In the genomic region with DNA sequence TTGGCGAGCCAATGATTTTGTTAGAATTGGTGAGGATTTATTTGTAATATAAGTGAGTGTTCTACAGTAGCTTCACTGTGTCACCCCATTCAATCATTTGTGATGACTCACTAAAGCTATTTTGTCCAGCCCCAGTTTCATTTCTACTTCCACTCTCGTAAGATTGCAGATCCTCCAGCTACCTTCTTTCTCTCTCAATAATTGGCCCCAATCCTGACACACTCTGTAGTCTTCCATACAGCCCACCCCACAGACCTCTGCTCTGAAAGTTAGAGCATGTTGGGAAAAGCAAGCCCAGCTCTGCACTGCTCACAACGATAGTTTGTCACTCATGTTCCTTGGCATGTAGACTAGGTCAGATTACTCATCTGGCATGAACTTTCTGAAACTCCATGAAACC, we compare ENCODE assay signal across 29 mouse cellular contexts.
"Had no signal": no experiment of that assay in that cellular context is flagged by ENCODE, and none has a peak within 500 bp of the region (broad histone marks: within the 10 kb centered on the region; RNA-seq: fewer than 3 reads in every experiment).

No protein-coding gene starts in this region.

- H3K27ac ChIP-seq: gastrocnemius, adult 2 months; heart, embryonic 10.5 days; hindbrain, embryonic 10.5 days; hindbrain, embryonic 12.5 days; hindbrain, embryonic 14.5 days; intestine, embryonic 15.5 days; layer of hippocampus, adult 2 months; left cerebral cortex, adult 2 months; limb, embryonic 10.5 days; limb, embryonic 12.5 days; liver, embryonic 13.5 days; liver, embryonic 15.5 days had no signal

- DNase-seq: gastrocnemius, adult 2 months; gastrocnemius, postnatal 10 days; gastrocnemius, postnatal 36 days; heart, adult 18-20 months; heart, postnatal 10 days; heart, postnatal 4 days; kidney, adult 18-20 months; kidney, adult 8-10 months; kidney, postnatal 10 days; kidney, postnatal 25 days; kidney, postnatal 4 days; liver; liver, embryonic 13.5 days; liver, postnatal 0 days had no signal

- H3K9ac ChIP-seq: heart, embryonic 12.5 days; hindbrain, embryonic 12.5 days; hindbrain, embryonic 14.5 days; intestine, embryonic 15.5 days; limb, embryonic 12.5 days; liver, embryonic 13.5 days; liver, embryonic 15.5 days; liver, postnatal 0 days had no signal

- H3K27me3 ChIP-seq: heart, embryonic 12.5 days; hindbrain, embryonic 12.5 days; intestine, embryonic 15.5 days; limb, embryonic 12.5 days; liver, embryonic 13.5 days; liver, embryonic 15.5 days had no signal

- ATAC-seq: hindbrain, embryonic 16.5 days; inflammation-experienced regulatory T-cells, adult 6 months; intestine, embryonic 15.5 days; intestine, postnatal 0 days; liver, postnatal 0 days had no signal

- H3K36me3 ChIP-seq: heart, embryonic 10.5 days; heart, embryonic 12.5 days; hindbrain, embryonic 10.5 days; hindbrain, embryonic 12.5 days; intestine, embryonic 15.5 days; limb, embryonic 10.5 days; limb, embryonic 12.5 days; liver, embryonic 13.5 days; liver, embryonic 15.5 days had no signal

- H3K4me2 ChIP-seq: heart, embryonic 12.5 days; hindbrain, embryonic 12.5 days; hindbrain, embryonic 14.5 days; intestine, embryonic 15.5 days; limb, embryonic 12.5 days; liver, embryonic 11.5 days; liver, embryonic 13.5 days; liver, embryonic 15.5 days had no signal

- H3K9me3 ChIP-seq: heart, embryonic 10.5 days; heart, embryonic 12.5 days; hindbrain, embryonic 12.5 days; intestine, embryonic 15.5 days; limb, embryonic 10.5 days; liver, embryonic 13.5 days; liver, embryonic 15.5 days had no signal

- H3K4me1 ChIP-seq: heart, embryonic 10.5 days; heart, embryonic 12.5 days; hindbrain, embryonic 10.5 days; hindbrain, embryonic 12.5 days; intestine, embryonic 15.5 days; limb, embryonic 10.5 days; limb, embryonic 12.5 days; liver, embryonic 13.5 days; liver, embryonic 15.5 days had no signal

- H3K4me3 ChIP-seq: gastrocnemius, adult 2 months; heart, embryonic 10.5 days; heart, embryonic 12.5 days; hindbrain, embryonic 10.5 days; hindbrain, embryonic 12.5 days; intestine, embryonic 15.5 days; layer of hippocampus, adult 2 months; left cerebral cortex, adult 2 months; limb, embryonic 10.5 days; limb, embryonic 12.5 days; liver, embryonic 13.5 days; liver, embryonic 15.5 days had no signal
